Comparison of ENCODE assay signal across 9 mouse cellular contexts in genomic region chr7:142097776-142098175, GRCm38 (mm10). TPM values are rescaled to one million over a fixed set of nuclear protein-coding genes. Genes with fewer than 3 reads are reported as not detected.
DNase-seq lines count a peak whose midpoint lies in the region; ATAC-seq and TF ChIP-seq lines count a peak whose summit lies in the region.
"Had no signal": no experiment of that assay in that cellular context is flagged by ENCODE, and none has a peak within 500 bp of the region (broad histone marks: within the 10 kb centered on the region; RNA-seq: fewer than 3 reads in every experiment).

No protein-coding gene starts in this region.

- 8% methylated on average over 9 of the region's 9 CpGs for WGBS in hindbrain, postnatal 0 days

- peaks cover 2% of the 10 kb centered on the region; the same call in 1 of the 2 replicates for H3K4me1 ChIP-seq in hindbrain, postnatal 0 days (ENCODE audit: insufficient read depth, low read length)

- DNase-seq in WW6 (ENCODE audit: low read depth, low spot score) = peak; percentile 50
- peak; percentile 87 for DNase-seq in cerebellum, adult 9-11 months
- peak; percentile 53 to 73 for DNase-seq in frontal cortex, postnatal 14 days (ENCODE audit: low spot score in 2 of 2)
- peak; percentile 92 for DNase-seq in hindbrain, postnatal 0 days (ENCODE audit: low spot score)
- peak; percentile 70 to 84 for DNase-seq in left cerebral cortex, postnatal 10 days (ENCODE audit: extremely low spot score in 1 of 2, low spot score in 2 of 2)
- peak; percentile 86 for DNase-seq in mesoderm, embryonic 11.5 days (ENCODE audit: low read depth, low spot score)
- DNase-seq in right cerebral cortex, postnatal 25 days = peak; percentile 78
- peak; percentile 49 for DNase-seq in yolk sac, embryonic 10.5 days (ENCODE audit: low spot score)

- H3K27ac ChIP-seq in hindbrain, postnatal 0 days = no peak overlapping the region
- H3K27ac ChIP-seq: neural tube, embryonic 12.5 days had no signal

- H3K4me2 ChIP-seq in hindbrain, postnatal 0 days (ENCODE audit: low read depth, low read length) = peak overlapping the region; percentile 34
- H3K4me2 ChIP-seq: neural tube, embryonic 12.5 days had no signal

- no peaks in the 10 kb centered on the region for H3K9me3 ChIP-seq in hindbrain, postnatal 0 days (ENCODE audit: low read length)
- H3K9me3 ChIP-seq: neural tube, embryonic 12.5 days had no signal

- no peak overlapping the region for H3K9ac ChIP-seq in hindbrain, postnatal 0 days (replicated peaks; ENCODE audit: low read length)
- H3K9ac ChIP-seq: neural tube, embryonic 12.5 days had no signal

- TF ChIP-seq CTCF in hindbrain, postnatal 0 days (IDR thresholded peaks at IDR 0.05; ENCODE audit: low read depth) = peak; percentile 98

- intact Hi-C loops in left cerebral cortex, postnatal 10 days (cut with DNase I) = loop anchor here (2.0 to 5.0 kb wide), 2 partner anchors 27 to 80 kb away; no protein-coding TSS in a partner anchor

- H3K27me3 ChIP-seq in hindbrain, postnatal 0 days (ENCODE audit: insufficient read depth, low read length) = no peaks in the 10 kb centered on the region

- peak; percentile 57 for ATAC-seq in hindbrain, postnatal 0 days

- no peaks in the 10 kb centered on the region for H3K36me3 ChIP-seq in hindbrain, postnatal 0 days (ENCODE audit: insufficient read depth, low read length)
- H3K36me3 ChIP-seq: neural tube, embryonic 12.5 days had no signal

- H3K4me3 ChIP-seq in hindbrain, postnatal 0 days (ENCODE audit: low read length) = no peak overlapping the region
- H3K4me3 ChIP-seq: neural tube, embryonic 12.5 days had no signal

RNA-seq across cellular contexts. Expression of gene Dusp8, which starts 2.1 kb away (rescaled TPM):
- 129 and 133 TPM in 2 replicates for total RNA-seq in hindbrain, postnatal 0 days (2014; rRNA removed)
- 86.2 and 94.6 TPM in 2 replicates for polyA plus RNA-seq in hindbrain, postnatal 0 days (2015; fragmentation: Nextera tagmentation; extraction: Ambion mirVana)
- 100 to 1,000 TPM; 157 to 164 TPM for total RNA-seq in left cerebral cortex, postnatal 10 days (2021)

RNA-seq across cellular contexts. Expression of gene Gm45618, which starts 22.8 kb away (rescaled TPM):
- not detected in 2 replicates for total RNA-seq in hindbrain, postnatal 0 days (2014; rRNA removed)
- not detected in 2 replicates for polyA plus RNA-seq in hindbrain, postnatal 0 days (2015; fragmentation: Nextera tagmentation; extraction: Ambion mirVana)
- total RNA-seq in left cerebral cortex, postnatal 10 days (2021) = not detected
- polyA plus RNA-seq: neural tube, embryonic 12.5 days had no signal

RNA-seq across cellular contexts. Expression of gene Mob2, which starts 36.9 kb away (rescaled TPM):
- total RNA-seq in hindbrain, postnatal 0 days (2014; rRNA removed) = 41.1 and 45.5 TPM in 2 replicates
- 43.4 and 44.1 TPM in 2 replicates for polyA plus RNA-seq in hindbrain, postnatal 0 days (2015; fragmentation: Nextera tagmentation; extraction: Ambion mirVana)
- 10 to 100 TPM; 23.6 to 26.7 TPM for total RNA-seq in left cerebral cortex, postnatal 10 days (2021)

RNA-seq across cellular contexts. Expression of gene Gm39115, which starts 38.1 kb away (rescaled TPM):
- not detected in 2 replicates for total RNA-seq in hindbrain, postnatal 0 days (2014; rRNA removed)
- polyA plus RNA-seq in hindbrain, postnatal 0 days (2015; fragmentation: Nextera tagmentation; extraction: Ambion mirVana) = not detected in 2 replicates
- total RNA-seq in left cerebral cortex, postnatal 10 days (2021) = not detected
- polyA plus RNA-seq: neural tube, embryonic 12.5 days had no signal

RNA-seq across cellular contexts. Expression of gene Gm45337, which starts 46.6 kb away (rescaled TPM):
- not detected in 2 replicates for total RNA-seq in hindbrain, postnatal 0 days (2014; rRNA removed)
- polyA plus RNA-seq in hindbrain, postnatal 0 days (2015; fragmentation: Nextera tagmentation; extraction: Ambion mirVana) = not detected in 2 replicates
- total RNA-seq in left cerebral cortex, postnatal 10 days (2021) = not detected
- polyA plus RNA-seq: neural tube, embryonic 12.5 days had no signal
